Mouse (Mus musculus) layer of hippocampus, postnatal 10 days (tissue): ENCODE data around the gene Camsap2. TPM values are rescaled to one million over a fixed set of nuclear protein-coding genes. Genes with fewer than 3 reads are reported as not detected.

ENCODE experiments used
- DNase-seq, 2 experiments: peaks; one replicate each; pipeline ENCODE4 v3.0.0; 2021; ENCODE audit warnings: low spot score in 2 of 2
- long read RNA-seq: library from polyadenylated mRNA; stranded (forward); transcript quantifications from one replicate; pipeline ENCODE4 v2.0.0, GENCODE M21; 2023
- total RNA-seq, 2 experiments: library from RNA; stranded (reverse); gene quantifications; 2 replicates each; pipeline ENCODE4 v1.2.3; 2021

Camsap2 gene
- 100 to 1,000 TPM; 149 to 165 TPM for total RNA-seq
- long read RNA-seq, full-length matches to known transcripts = 1 of 18 reads
- long read RNA-seq, partial matches to known transcripts = 4 of 18 reads
- long read RNA-seq, other reads (novel, unspliced or antisense) = 13 of 18 reads

- DNase-seq = peak; percentile 92 to 97
Measured at GRCm38 (mm10) chr1:136345454-136346372, at the start of gene Camsap2. Gene Camsap2 (minus strand): TSS chr1:136346104.

- DNase-seq = no peak
Measured at GRCm38 (mm10) chr1:136395073-136395472, 49.2 kb upstream of the Camsap2 start.

- peak; percentile 20 to 28 for DNase-seq
Measured at GRCm38 (mm10) chr1:136394506-136394905, 48.6 kb upstream of the Camsap2 start.

DNA sequence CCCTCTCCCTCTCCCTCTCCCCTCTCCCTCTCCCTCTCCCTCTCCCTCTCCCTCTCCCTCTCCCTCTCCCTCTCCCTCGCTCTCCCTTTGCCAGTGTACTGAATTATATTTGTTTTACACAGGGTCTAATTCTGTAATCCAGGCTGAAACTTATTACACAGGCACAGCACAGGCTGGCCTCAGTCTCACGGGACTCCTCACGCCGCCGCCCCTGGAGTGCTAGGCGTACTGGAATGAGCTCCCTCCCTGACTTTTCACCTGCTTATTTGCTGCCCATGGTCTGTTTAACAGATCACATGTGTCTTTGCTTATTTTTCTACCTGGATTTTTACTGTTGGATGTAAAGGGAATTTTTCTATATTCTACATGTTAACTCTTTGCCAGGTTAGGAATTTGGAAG lies 41.0 kb upstream of the Camsap2 start:
- no peak for DNase-seq

DNA sequence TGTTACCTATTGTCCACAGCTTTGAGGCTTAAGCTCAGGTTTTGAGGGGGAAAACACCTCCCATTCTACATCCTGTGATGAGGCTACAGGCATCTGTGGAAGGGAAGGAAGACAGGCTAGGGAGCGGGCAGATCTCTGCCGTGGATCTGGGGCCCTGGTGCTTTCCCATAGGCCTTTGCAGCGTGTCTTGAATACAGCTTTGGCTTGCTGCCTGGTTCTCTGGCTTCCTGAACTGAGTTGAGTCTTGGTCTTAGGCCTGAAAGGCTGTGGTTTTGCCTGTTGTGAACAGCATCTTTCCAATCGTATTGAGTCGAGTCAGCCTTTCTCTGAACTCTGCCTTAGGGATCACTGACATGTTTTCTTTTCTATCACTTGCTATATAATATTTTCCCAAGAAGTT lies 35.7 kb upstream of the Camsap2 start:
- peak; percentile 8 to 15 for DNase-seq

DNA sequence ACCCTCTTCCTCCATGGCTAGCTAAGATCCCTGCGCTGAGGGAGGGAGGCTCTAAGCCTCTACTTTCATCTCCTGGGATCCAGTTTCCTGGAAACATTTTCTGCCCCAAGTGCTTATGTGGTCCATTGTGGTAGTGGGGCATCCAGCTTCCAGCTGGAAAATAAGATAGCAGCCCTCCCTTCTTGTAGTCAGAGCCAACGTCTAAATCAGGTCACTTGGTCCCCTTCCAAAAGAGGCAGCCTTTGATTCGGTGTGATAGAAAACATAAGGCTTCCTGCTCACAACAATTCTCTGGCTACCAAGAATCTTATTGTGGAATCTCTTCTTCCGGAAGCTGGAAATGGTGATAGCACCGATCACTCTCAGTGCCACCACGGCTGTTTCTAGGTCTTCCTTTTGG lies 35.3 kb upstream of the Camsap2 start:
- no peak for DNase-seq

DNA sequence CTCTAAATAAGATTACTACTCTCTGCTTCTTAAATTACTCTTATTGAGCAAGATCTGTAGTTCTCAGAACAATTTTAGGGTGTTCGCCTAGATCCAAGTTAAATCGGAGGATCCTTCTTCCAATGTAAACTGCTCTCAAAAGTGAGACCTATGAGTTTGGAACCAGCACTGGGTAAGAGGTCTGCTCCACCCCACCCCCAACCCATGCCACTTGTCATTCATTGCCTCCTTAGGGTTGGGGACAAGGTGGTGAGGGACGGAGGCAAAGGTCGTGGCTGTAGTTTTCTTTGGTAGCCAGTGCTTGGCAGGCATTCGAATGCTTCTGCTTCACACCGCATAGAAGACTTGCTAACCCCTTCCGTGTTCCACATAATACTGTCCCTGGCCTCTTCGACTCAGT lies 34.7 kb upstream of the Camsap2 start:
- DNase-seq = no peak

DNA sequence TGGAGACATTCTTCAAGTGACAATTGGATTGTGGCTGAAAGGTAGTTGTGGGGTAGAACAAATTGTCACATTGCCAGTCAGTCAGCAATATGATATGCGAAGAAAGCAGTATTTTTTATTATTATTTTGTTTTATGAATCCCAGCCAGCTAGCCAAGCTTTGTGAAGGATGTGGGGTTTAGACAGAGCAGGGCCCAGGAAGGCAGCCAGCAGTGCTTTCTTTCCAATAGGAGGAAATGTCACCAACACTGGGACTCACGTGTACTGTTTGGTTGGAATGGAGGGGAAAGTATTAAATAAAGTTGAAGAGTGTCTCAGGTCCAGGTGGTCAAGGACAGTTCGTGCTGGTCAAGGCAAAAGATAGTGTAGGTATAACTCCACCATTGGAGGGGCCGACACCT lies 34.3 kb upstream of the Camsap2 start:
- no peak for DNase-seq

- DNase-seq = no peak
Measured at GRCm38 (mm10) chr1:136379261-136379660, 33.4 kb upstream of the Camsap2 start.

DNA sequence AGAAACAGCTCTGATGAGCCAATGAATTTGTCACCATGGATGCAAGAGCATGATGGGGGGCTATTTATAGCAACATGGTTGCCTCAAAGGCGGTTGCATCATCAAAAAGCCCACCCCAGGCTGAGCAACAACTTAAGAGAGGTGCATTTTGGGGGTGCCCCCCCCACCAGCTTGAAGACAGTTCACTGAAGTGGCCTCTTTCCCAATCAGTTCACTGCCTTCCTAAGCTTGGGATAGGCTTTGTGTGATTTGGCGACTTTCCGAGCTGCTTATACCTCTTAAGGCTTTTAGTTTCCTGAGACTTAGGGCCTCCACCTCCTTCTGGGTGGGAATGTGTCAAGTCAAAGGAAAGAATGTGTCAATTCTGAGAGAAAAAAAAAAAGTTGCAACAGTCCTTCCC lies 20.1 kb upstream of the Camsap2 start:
- no peak for DNase-seq

DNA sequence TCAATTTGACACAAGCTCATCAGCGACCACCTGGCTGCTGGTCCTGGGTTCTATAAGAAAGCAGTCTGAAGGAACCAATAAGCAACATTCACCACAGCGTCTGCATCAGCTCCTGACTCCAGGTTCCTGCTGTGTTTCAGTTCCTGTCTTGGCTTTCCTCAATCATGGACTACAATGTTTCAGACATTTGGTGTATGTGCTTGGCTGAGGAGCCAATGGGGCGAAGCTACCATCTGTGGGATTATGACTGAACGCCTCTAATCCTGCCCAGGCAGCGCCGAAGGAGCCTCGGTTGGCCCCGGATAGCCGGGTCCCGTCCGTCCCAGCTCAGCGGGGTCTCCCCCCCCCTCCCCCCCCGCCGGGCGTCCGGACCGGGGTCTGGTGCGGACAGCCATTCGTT lies 18.8 kb upstream of the Camsap2 start:
- DNase-seq = peak; percentile 73

DNA sequence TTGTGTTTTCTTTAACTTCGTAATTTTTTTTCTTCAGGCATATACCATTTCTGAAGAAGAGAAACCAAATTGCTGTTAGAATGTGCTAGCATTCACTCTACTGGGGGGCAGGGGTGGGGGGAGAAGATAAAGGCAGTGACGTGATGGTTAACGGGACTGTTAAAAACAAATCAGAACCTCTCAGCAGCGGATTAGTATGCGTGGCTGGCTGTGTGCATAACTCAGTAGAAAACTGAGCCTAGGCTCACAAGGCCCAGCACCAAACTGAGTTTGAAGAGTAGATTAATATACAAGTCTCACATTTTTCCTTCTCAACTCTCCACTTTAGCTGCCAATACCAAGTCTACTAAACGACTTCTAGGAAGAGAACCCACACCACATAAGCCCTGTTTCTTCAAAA lies 17.1 kb upstream of the Camsap2 start:
- no peak for DNase-seq

DNA sequence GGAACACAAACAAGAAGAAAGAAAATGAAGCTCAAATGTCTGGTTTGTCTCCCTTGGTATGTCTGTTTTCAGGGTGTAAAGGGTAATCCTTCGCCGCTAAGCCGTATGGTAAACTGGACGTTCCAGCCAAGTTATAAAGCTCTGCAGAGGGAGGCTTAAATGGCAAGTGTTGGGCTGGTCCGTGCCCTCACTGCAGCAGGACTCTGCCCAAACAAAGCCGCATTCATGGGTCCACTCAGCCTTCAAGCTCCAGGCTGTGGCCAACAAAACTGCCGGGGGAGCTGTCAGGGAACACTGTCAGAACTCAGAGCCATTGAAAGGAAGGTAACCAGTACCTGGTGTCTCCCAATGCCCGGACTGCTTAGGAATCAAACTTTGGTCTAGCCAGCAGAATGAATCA lies 16.7 kb upstream of the Camsap2 start:
- peak; percentile 44 to 52 for DNase-seq

DNA sequence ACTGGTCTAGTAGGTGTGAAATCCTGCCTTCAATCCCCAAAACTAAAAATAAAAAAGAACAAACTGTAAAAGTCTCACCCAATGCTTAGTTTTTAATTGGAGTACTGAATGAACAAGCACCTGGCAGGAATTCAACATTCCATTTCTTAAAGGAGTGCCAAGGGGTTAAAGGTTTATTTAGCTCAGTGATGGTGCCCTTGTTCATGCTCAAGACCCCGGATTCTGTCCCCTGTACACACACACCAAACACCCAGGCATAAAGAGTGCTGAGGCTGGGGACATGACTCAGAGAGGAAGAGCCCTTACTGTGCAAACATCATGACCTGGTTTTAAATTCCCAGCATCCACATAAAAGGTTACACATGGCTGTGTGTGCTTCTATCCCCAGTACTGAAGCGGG lies 15.5 kb upstream of the Camsap2 start:
- no peak for DNase-seq

DNA sequence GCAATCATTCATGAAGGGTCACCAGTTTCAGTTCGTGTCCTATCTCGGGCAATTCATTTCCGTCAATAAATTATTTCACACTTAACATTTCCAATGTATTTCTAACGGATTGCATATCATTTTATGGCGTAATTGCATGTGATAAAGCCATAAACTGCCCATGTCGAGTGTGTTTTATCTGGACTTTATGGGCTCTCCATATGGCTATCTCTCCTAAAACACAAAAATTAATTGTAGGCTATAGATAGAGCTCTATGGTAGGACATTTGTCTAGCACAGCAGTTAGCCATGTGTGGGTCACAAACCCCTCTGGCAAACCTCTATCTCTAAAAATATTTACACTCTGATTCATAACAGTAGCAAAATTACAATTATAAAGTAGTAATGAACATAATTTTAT lies 15.0 kb upstream of the Camsap2 start:
- no peak for DNase-seq

DNA sequence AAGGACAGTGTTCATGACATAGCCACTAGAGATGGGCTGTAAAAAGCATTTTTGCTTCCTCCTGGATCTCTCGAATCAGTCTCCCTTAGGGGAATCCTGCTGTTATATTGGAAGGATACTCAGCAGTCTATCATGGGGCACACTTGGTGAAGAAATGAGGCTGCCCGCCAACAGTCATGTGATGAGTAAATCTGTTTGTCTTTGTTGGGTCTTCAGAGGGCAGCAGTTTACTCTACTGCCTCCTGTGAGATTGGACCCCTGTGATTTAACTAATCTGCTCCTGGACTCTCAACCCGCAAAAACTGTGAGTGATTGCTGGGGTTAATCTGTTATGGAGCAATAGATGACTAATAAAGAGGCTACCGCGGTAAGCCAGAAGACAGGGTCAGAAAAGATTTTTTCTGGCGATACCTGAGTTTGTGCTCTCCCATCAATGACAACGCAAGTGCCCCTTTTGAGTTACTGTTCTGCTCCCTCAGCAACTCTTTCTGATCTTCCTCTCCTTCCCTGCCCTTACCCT lies 13.0 kb upstream of the Camsap2 start:
- no peak for DNase-seq

- DNase-seq = no peak
Measured at GRCm38 (mm10) chr1:136355651-136356050, 9.7 kb upstream of the Camsap2 start.

DNA sequence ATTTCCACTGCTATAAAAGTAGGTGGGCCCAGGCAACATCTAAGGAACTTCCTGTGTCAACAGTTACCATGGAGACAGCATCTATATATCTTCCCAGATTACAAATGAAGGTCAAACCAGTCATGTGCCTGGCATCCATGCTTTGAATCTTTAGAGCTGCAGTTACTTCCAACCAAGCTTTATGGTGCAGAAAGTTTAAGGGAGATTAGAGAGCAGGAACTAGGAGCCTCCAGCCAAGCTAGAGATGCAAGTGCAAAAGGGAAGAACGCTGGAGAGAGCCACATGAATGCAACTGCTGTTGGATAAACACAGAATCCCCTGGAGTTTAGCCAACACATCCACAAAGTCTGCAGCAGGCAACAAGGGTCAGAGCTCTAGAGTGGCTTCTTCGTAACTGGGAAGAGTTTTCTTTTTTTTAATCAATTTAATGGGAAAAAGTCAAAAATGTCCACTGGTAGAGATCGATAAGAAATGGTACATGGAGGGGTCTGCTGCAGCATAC lies 4.8 kb upstream of the Camsap2 start:
- DNase-seq = no peak

DNA sequence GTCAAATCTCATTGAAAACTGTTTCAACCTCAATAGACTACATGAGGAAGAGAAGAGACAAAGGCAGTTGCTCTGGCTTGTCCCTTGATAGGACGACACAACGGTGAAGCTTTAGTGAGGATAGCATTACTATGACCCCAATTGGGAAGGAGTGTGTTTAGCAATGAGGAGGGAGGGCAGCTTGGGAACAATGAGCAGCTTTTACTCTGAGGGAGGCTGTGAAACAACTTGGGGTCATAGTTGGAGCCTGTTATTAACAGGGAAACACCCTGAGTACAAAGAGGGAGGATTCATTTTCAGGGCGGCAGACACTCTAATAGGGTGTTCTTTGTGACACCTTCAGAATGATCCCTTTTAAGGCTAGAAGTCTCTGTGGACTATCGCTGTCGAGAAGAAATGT lies 2.2 kb upstream of the Camsap2 start:
- DNase-seq = no peak

GRCm38 (mm10) chr1:136347140-136347539 lies 1.2 kb upstream of the Camsap2 start:
- no peak for DNase-seq

DNA sequence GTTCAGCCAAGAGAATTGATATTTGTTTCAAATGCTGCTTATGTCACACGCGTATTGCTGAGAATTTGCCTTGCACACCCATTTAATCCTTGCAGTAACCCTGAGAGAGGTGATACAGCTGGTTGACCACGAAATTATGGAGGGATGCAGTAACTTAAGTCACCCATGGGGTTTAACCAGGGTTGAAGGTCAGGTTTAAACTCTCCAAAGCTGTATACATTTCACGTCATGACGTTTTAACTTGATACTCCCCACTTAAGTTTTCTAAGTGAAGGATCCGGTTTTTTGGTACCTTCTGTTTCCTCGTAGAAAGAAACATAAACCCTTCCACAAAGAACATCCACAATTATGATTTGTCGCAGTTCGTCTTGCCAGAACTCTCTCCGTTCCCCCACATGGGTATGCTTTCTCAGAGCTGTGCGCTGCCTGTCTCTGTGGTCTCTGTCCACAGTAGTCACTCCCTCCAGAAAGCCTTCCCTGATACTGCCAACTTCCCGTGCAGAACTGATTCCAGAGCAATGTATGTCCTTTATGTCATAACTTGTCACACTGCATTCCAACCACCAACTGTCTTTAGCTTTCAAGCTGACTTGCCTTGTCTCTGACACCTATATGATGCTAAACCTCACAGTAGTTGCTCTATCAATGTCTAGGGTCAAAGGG lies 600 bp upstream of the Camsap2 start:
- no peak for DNase-seq
